Mouse (Mus musculus): ENCODE results near the gene Rab3b. TPM values are rescaled to one million over a fixed set of nuclear protein-coding genes. Genes with fewer than 3 reads are reported as not detected.

Rab3b gene
- total and polyA plus RNA-seq, 2 experiments from 2014 or later, result 99.1 to 314 TPM

GRCm38 (mm10) chr4:108883815-108884214 lies 5.0 kb downstream of the Rab3b start:
- Histone ChIP-seq H3K27me3 (ENCODE audit: insufficient read depth, low read length) (no peaks in the 10 kb centered on the region), H3K4me3 (ENCODE audit: low read length) (no peak overlapping the region), H3K4me1 (ENCODE audit: insufficient read depth, low read length) (peaks cover 5% of the 10 kb centered on the region; the same call in 1 of the 2 replicates), H3K27ac (no peak overlapping the region), H3K36me3 (ENCODE audit: insufficient read depth, low read length) (no peaks in the 10 kb centered on the region), H3K4me2 (ENCODE audit: low read depth, low read length) (no peak overlapping the region), H3K9ac (replicated peaks; ENCODE audit: low read length) (no peak overlapping the region), H3K9me3 (ENCODE audit: low read length) (0 out of 2 replicates have a peak, but pooled peaks cover 3% of the 10 kb centered on the region)
- DNase-seq (ENCODE audit: low spot score) (peak; percentile 42), ATAC-seq (no peak)
- no peak for TF ChIP-seq CTCF (IDR thresholded peaks at IDR 0.05; ENCODE audit: low read depth)
- WGBS, result 55% methylated on average over 13 of the region's 13 CpGs

- Histone ChIP-seq H3K9me3 (ENCODE audit: low read length) (0 out of 2 replicates have a peak, but pooled peaks cover 3% of the 10 kb centered on the region), H3K36me3 (ENCODE audit: insufficient read depth, low read length) (no peaks in the 10 kb centered on the region), H3K4me2 (ENCODE audit: low read depth, low read length) (no peak overlapping the region), H3K4me1 (ENCODE audit: insufficient read depth, low read length) (no peaks in the 10 kb centered on the region), H3K4me3 (ENCODE audit: low read length) (no peak overlapping the region), H3K9ac (replicated peaks; ENCODE audit: low read length) (no peak overlapping the region), H3K27me3 (ENCODE audit: insufficient read depth, low read length) (no peaks in the 10 kb centered on the region), H3K27ac (no peak overlapping the region)
- no peak for DNase-seq (ENCODE audit: low spot score)
- ATAC-seq, result no peak
- TF ChIP-seq CTCF (IDR thresholded peaks at IDR 0.05; ENCODE audit: low read depth), result no peak
- WGBS, result 91% methylated on average over 4 of the region's 4 CpGs
These were observed 8.6 kb downstream of the Rab3b start for GRCm38 (mm10) chr4:108887456-108887855.

- no peak overlapping the region for H3K4me2 ChIP-seq (ENCODE audit: low read depth, low read length)
- 64% methylated on average over 6 of the region's 6 CpGs for WGBS
- no peaks in the 10 kb centered on the region for H3K4me1 ChIP-seq (ENCODE audit: insufficient read depth, low read length)
- H3K9me3 ChIP-seq (ENCODE audit: low read length), result 0 out of 2 replicates have a peak, but pooled peaks cover 3% of the 10 kb centered on the region
- H3K27ac ChIP-seq, result no peak overlapping the region
- no peak for DNase-seq (ENCODE audit: low spot score)
- H3K4me3 ChIP-seq (ENCODE audit: low read length), result no peak overlapping the region
- H3K36me3 ChIP-seq (ENCODE audit: insufficient read depth, low read length), result no peaks in the 10 kb centered on the region
- no peak for ATAC-seq
- no peak overlapping the region for H3K9ac ChIP-seq (replicated peaks; ENCODE audit: low read length)
- H3K27me3 ChIP-seq (ENCODE audit: insufficient read depth, low read length), result no peaks in the 10 kb centered on the region
- TF ChIP-seq CTCF (IDR thresholded peaks at IDR 0.05; ENCODE audit: low read depth), result no peak
These were observed 12.0 kb downstream of the Rab3b start for GRCm38 (mm10) chr4:108890876-108891275.

GRCm38 (mm10) chr4:108900421-108900820 lies 21.6 kb downstream of the Rab3b start:
- ATAC-seq (no peak), DNase-seq (ENCODE audit: low spot score) (no peak)
- H3K4me3 ChIP-seq (ENCODE audit: low read length), result no peak overlapping the region
- WGBS, result 65% methylated on average over 7 of the region's 7 CpGs
- H3K9me3 ChIP-seq (ENCODE audit: low read length), result no peaks in the 10 kb centered on the region
- H3K27me3 ChIP-seq (ENCODE audit: insufficient read depth, low read length), result no peaks in the 10 kb centered on the region
- H3K36me3 ChIP-seq (ENCODE audit: insufficient read depth, low read length), result no peaks in the 10 kb centered on the region
- H3K27ac ChIP-seq, result no peak overlapping the region
- H3K4me2 ChIP-seq (ENCODE audit: low read depth, low read length), result no peak overlapping the region
- no peak for TF ChIP-seq CTCF (IDR thresholded peaks at IDR 0.05; ENCODE audit: low read depth)
- H3K4me1 ChIP-seq (ENCODE audit: insufficient read depth, low read length), result no peaks in the 10 kb centered on the region
- H3K9ac ChIP-seq (replicated peaks; ENCODE audit: low read length), result no peak overlapping the region

GRCm38 (mm10) chr4:108902886-108903285 lies 24.0 kb downstream of the Rab3b start:
- no peak overlapping the region for H3K4me2 ChIP-seq (ENCODE audit: low read depth, low read length)
- no peak overlapping the region for H3K4me3 ChIP-seq (ENCODE audit: low read length)
- no peak overlapping the region for H3K27ac ChIP-seq
- no peaks in the 10 kb centered on the region for H3K9me3 ChIP-seq (ENCODE audit: low read length)
- ATAC-seq (no peak), DNase-seq (ENCODE audit: low spot score) (no peak)
- no peak for TF ChIP-seq CTCF (IDR thresholded peaks at IDR 0.05; ENCODE audit: low read depth)
- WGBS, result 93% methylated on average over 9 of the region's 9 CpGs
- H3K4me1 ChIP-seq (ENCODE audit: insufficient read depth, low read length), result no peaks in the 10 kb centered on the region
- no peaks in the 10 kb centered on the region for H3K36me3 ChIP-seq (ENCODE audit: insufficient read depth, low read length)
- H3K9ac ChIP-seq (replicated peaks; ENCODE audit: low read length), result no peak overlapping the region
- no peaks in the 10 kb centered on the region for H3K27me3 ChIP-seq (ENCODE audit: insufficient read depth, low read length)

GRCm38 (mm10) chr4:108903346-108903745 lies 24.5 kb downstream of the Rab3b start:
- Histone ChIP-seq H3K36me3 (ENCODE audit: insufficient read depth, low read length) (no peaks in the 10 kb centered on the region), H3K9me3 (ENCODE audit: low read length) (no peaks in the 10 kb centered on the region), H3K9ac (replicated peaks; ENCODE audit: low read length) (no peak overlapping the region), H3K27ac (no peak overlapping the region), H3K4me1 (ENCODE audit: insufficient read depth, low read length) (no peaks in the 10 kb centered on the region), H3K27me3 (ENCODE audit: insufficient read depth, low read length) (no peaks in the 10 kb centered on the region), H3K4me2 (ENCODE audit: low read depth, low read length) (no peak overlapping the region), H3K4me3 (ENCODE audit: low read length) (no peak overlapping the region)
- no peak for TF ChIP-seq CTCF (IDR thresholded peaks at IDR 0.05; ENCODE audit: low read depth)
- ATAC-seq, result no peak
- 95% methylated on average over 9 of the region's 9 CpGs for WGBS
- DNase-seq (ENCODE audit: low spot score), result no peak

GRCm38 (mm10) chr4:108904076-108904475 lies 25.2 kb downstream of the Rab3b start:
- no peaks in the 10 kb centered on the region for H3K4me1 ChIP-seq (ENCODE audit: insufficient read depth, low read length)
- H3K27ac ChIP-seq, result no peak overlapping the region
- H3K27me3 ChIP-seq (ENCODE audit: insufficient read depth, low read length), result no peaks in the 10 kb centered on the region
- no peak overlapping the region for H3K9ac ChIP-seq (replicated peaks; ENCODE audit: low read length)
- no peak overlapping the region for H3K4me3 ChIP-seq (ENCODE audit: low read length)
- no peaks in the 10 kb centered on the region for H3K36me3 ChIP-seq (ENCODE audit: insufficient read depth, low read length)
- 56% methylated on average over 6 of the region's 6 CpGs for WGBS
- no peaks in the 10 kb centered on the region for H3K9me3 ChIP-seq (ENCODE audit: low read length)
- H3K4me2 ChIP-seq (ENCODE audit: low read depth, low read length), result no peak overlapping the region
- TF ChIP-seq CTCF (IDR thresholded peaks at IDR 0.05; ENCODE audit: low read depth), result no peak
- ATAC-seq, result no peak
- DNase-seq (ENCODE audit: low spot score), result no peak

All from hindbrain, postnatal 0 days (tissue).